Mouse (Mus musculus) embryonic facial prominence, embryonic 11.5 days (tissue): Measurements from ENCODE around the gene Cbr2. TPM values are rescaled to one million over a fixed set of nuclear protein-coding genes. Genes with fewer than 3 reads are reported as not detected.

ENCODE experiments used
- ATAC-seq: fragments of 200-750 bp; cut with Nextera tagmentation; replicated peaks from 2 replicates; pipeline ENCODE4 v1.8.0; 2017; ENCODE audit warnings: low read depth; ENCODE audit not compliant: insufficient number of reproducible peaks, low FRiP score, low TSS enrichment
- DNase-seq: peaks from one replicate; pipeline ENCODE4 v3.0.0-alpha.2; 2015; ENCODE audit warnings: low spot score
- H3K27ac ChIP-seq: fragments of 300-500 bp; sonication (generic); replicated peaks from 2 replicates; pipeline ENCODE4 v1.5.1; 2014; ENCODE audit warnings: mild to moderate bottlenecking, low read depth, low read length, control low read depth
- H3K27me3 ChIP-seq: fragments of 300-500 bp; sonication (generic); 2 replicates; pipeline ENCODE4 v1.6.1; 2014; ENCODE audit warnings: mild to moderate bottlenecking, low read length, moderate library complexity, mixed read lengths; ENCODE audit not compliant: control insufficient read depth, insufficient read depth
- H3K36me3 ChIP-seq: fragments of 300-500 bp; sonication (generic); replicated peaks from 2 replicates; pipeline ENCODE4 v1.6.1; 2014; ENCODE audit warnings: low read depth, mild to moderate bottlenecking, low read length, moderate library complexity, mixed read lengths; ENCODE audit not compliant: control insufficient read depth, insufficient read depth
- H3K4me1 ChIP-seq: fragments of 300-500 bp; sonication (generic); 2 replicates; pipeline ENCODE4 v1.6.1; 2014; ENCODE audit warnings: low read length, mixed read lengths; ENCODE audit not compliant: control insufficient read depth, insufficient read depth
- H3K4me2 ChIP-seq: fragments of 300-500 bp; sonication (generic); 2 replicates; pipeline ENCODE4 v1.6.1; 2014; ENCODE audit warnings: low read depth, mild to moderate bottlenecking, control low read depth, low read length, moderate library complexity
- H3K4me3 ChIP-seq: fragments of 300-500 bp; sonication (generic); 2 replicates; pipeline ENCODE4 v1.5.1; 2014; ENCODE audit warnings: low read depth, low read length, control low read depth
- H3K9ac ChIP-seq: fragments of 300-500 bp; sonication (generic); replicated peaks from 2 replicates; pipeline ENCODE4 v1.6.1; 2014; ENCODE audit warnings: mild to moderate bottlenecking, control low read depth, low read length
- H3K9me3 ChIP-seq: fragments of 300-500 bp; sonication (generic); replicated peaks from 2 replicates; pipeline ENCODE4 v1.6.1; 2016; ENCODE audit warnings: mild to moderate bottlenecking, low read length, inconsistent platforms, mixed read lengths; ENCODE audit not compliant: control insufficient read depth
- WGBS: fragments of 180-500 bp; shearing (Covaris S2); extraction: QIAGEN DNeasy Blood & Tissue Kit; methylation state at CpG from one replicate; pipeline ENCODE4 v1.1.7; 2014; 5-methylcytosine and 5-hydroxymethylcytosine counted together
- polyA plus RNA-seq: library from polyadenylated mRNA; unstranded; fragments of >200 nt; fragmentation: Nextera tagmentation; extraction: Ambion mirVana; gene quantifications from 2 replicates; pipeline ENCODE4 v1.2.1, GENCODE M21; 2014

The Cbr2 gene
- polyA plus RNA-seq, 1 experiment from 2014 or later = 3.7 TPM

DNA sequence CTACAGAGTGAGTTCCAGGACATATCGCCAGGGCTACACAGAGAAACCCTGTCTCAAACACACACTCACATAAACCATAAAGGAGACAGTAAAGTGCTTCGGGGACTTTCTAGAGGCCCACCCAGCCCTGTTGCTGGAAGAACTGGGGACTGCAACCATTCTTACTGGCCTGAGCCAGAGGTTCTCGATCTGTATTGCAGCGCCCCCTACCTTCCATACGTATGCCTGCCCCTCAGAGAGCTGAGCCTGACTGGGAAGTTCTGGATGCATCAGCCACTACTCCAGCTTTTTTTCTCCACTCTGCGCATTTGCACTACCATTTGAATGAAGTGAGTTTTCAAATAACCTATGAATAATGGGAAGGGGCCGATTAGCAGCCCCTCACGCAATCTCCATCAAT, 17.5 kb upstream of the Cbr2 start:
- no peak overlapping the region for H3K27ac ChIP-seq
- DNase-seq (no peak), ATAC-seq (no peak)
- no peaks in the 10 kb centered on the region for H3K36me3 ChIP-seq
- no peaks in the 10 kb centered on the region for H3K4me1 ChIP-seq
- H3K9ac ChIP-seq = no peak overlapping the region
- no peak overlapping the region for H3K4me2 ChIP-seq
- 58% methylated on average over 8 of the region's 8 CpGs for WGBS
- H3K4me3 ChIP-seq = no peak overlapping the region
- no peaks in the 10 kb centered on the region for H3K27me3 ChIP-seq
- no peaks in the 10 kb centered on the region for H3K9me3 ChIP-seq

DNA sequence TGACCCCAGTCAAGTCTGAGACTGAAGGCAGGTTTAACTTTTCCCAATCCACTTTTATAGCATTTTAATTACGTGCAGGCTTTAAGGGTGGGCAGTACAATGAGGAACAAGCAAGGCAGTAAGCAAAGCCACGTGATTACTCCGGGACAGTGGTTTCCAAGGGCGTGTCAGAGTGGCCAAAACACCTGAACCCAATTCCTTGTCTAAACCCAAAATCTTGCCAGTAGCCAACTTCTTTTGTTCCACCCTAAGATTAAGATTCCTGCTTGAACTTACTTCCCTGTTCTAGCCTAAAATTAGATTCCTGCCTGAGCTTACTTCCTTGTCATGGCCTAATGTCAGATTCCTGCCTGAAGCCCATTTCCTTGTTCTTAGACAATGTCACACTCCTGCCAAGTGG, 16.1 kb upstream of the Cbr2 start:
- Histone ChIP-seq H3K4me2 (no peak overlapping the region), H3K9ac (no peak overlapping the region), H3K4me3 (no peak overlapping the region), H3K27ac (no peak overlapping the region), H3K27me3 (no peaks in the 10 kb centered on the region), H3K4me1 (no peaks in the 10 kb centered on the region), H3K36me3 (no peaks in the 10 kb centered on the region), H3K9me3 (no peaks in the 10 kb centered on the region)
- ATAC-seq = no peak
- WGBS = 75% methylated on average over 4 of the region's 4 CpGs
- no peak for DNase-seq

DNA sequence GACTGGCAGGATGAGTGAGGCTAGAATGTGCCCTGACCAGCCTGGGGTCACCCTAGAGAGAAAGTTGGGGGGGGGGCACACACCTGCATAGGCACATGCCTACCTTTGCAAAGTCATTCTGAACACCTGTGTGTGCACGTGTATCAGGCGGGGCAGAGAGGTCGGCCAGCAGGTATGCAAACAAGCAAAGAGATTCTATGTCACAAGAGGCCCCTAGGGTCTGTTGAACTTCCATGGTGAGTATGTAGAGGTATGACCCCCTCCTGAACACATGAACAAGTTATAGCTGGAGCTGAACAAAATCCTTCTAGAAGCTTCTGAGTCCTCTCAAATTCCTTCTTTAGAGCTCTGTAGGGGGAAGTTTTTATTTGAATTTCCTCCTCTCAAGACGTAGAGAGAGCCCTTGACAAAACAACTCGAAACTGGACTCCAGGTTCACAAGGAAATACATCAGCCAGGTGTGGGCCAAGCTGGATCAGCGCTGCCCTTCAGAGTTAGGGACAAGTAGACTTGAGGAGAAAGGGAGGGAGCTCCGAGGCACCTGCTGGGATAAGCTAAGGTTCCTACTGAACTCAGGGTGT, 12.3 kb upstream of the Cbr2 start:
- no peak overlapping the region for H3K4me2 ChIP-seq
- 68% methylated on average over 7 of the region's 7 CpGs for WGBS
- no peaks in the 10 kb centered on the region for H3K9me3 ChIP-seq
- no peaks in the 10 kb centered on the region for H3K4me1 ChIP-seq
- H3K36me3 ChIP-seq = no peaks in the 10 kb centered on the region
- no peak for ATAC-seq
- H3K4me3 ChIP-seq = no peak overlapping the region
- no peak for DNase-seq
- H3K27me3 ChIP-seq = no peaks in the 10 kb centered on the region
- H3K27ac ChIP-seq = no peak overlapping the region
- H3K9ac ChIP-seq = no peak overlapping the region

DNA sequence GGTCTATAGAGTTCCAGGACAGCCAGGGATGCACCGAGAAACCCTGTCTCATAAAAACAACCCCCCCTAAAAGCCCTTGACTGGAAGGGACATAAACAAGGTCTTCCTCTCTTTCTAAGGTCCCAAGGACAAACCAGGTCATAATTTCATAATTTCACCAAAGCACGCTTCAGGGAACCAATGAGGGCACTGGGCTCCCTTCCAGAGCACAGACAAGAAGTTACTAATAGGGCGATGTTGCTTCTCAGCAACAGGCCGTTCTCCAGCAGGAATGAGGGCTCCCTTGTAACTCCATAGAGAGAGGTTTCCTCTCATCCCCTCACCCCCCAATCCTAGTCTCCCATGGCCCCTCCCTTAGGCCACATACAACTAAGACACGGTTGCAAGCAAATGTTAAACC, 9.1 kb upstream of the Cbr2 start:
- Histone ChIP-seq H3K9ac (no peak overlapping the region), H3K4me2 (no peak overlapping the region), H3K36me3 (no peaks in the 10 kb centered on the region), H3K9me3 (no peaks in the 10 kb centered on the region), H3K27ac (no peak overlapping the region), H3K4me1 (no peaks in the 10 kb centered on the region), H3K27me3 (no peaks in the 10 kb centered on the region), H3K4me3 (no peak overlapping the region)
- ATAC-seq = no peak
- no peak for DNase-seq
- 90% methylated on average over 5 of the region's 5 CpGs for WGBS

DNA sequence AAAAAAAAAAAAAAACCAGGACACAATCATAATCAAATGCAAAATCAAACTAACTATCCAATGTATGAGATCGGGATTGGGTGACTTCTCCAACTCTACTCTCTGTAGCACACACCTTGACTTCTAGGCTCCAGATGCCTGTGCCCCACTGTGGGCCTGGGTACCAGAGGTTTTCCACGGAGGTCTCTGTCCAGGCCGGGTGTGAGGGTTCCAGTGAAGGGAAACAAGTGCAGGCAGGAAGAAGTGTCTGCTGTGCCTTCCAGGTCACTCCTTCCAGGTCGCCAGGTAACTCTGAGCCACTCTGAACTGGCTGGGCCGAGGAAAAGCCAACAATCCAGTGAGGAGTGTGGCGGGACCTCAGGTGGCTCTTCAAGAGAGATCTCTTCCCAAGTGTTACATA, 4.5 kb upstream of the Cbr2 start:
- no peak for ATAC-seq
- Histone ChIP-seq H3K36me3 (no peaks in the 10 kb centered on the region), H3K4me3 (no peak overlapping the region), H3K4me1 (no peaks in the 10 kb centered on the region), H3K27ac (no peak overlapping the region), H3K4me2 (no peak overlapping the region), H3K27me3 (no peaks in the 10 kb centered on the region), H3K9me3 (no peaks in the 10 kb centered on the region), H3K9ac (no peak overlapping the region)
- no peak for DNase-seq
- WGBS = 73% methylated on average over 6 of the region's 6 CpGs

DNA sequence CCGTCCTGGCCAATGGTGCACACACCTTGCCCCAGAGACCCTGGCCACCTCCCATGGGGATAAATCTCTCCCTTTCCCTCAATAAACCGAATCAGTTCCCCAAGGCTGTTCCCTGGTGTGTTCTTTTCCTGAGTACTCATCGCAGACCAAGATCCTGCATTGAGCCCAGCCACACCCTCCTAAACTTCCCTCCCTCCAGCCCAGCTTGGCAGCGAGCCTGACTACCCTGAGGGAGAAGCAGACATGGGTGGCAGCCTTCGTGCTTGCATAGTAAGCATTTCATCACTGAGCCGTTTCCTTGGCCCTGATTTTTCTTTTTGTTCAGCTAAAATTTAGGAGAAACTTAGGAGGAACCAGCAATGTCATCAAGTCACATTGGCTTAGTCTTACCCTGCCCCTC, 1.6 kb upstream of the Cbr2 start:
- no peak overlapping the region for H3K4me2 ChIP-seq
- WGBS = 67% methylated on average over 6 of the region's 6 CpGs

DNA sequence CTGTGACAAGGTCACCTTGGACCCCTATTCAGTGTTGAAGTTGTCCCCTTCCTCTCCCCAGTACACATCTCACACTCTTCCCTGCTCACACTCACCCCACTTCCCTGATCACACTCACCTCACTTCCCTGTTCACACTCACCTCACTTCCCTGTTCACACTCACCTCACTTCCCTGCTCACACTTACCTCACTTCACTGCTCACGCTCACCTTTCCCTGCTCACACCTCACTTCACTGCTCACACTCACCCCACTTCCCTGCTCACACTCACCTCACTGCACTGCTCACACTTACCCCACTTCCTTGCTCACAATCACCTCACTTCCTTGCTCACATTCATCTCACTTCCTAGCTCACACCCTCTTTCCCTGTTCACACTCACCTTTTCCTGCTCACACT, 519 bp downstream of the Cbr2 start:
- Histone ChIP-seq H3K27me3 (no peaks in the 10 kb centered on the region; the same call in 1 of the 2 replicates), H3K9me3 (no peaks in the 10 kb centered on the region), H3K36me3 (no peaks in the 10 kb centered on the region), H3K4me1 (no peaks in the 10 kb centered on the region), H3K9ac (no peak overlapping the region), H3K27ac (no peak overlapping the region), H3K4me2 (no peak overlapping the region), H3K4me3 (no peak overlapping the region)
- no peak for ATAC-seq
- no peak for DNase-seq
- 94% methylated on average over 1 of the region's 1 CpGs for WGBS

More for the DNA sequence above, 1.6 kb upstream of the Cbr2 start:
- Histone ChIP-seq H3K36me3 (no peaks in the 10 kb centered on the region), H3K4me3 (no peak overlapping the region), H3K9ac (no peak overlapping the region), H3K27ac (no peak overlapping the region), H3K4me1 (no peaks in the 10 kb centered on the region), H3K9me3 (no peaks in the 10 kb centered on the region), H3K27me3 (no peaks in the 10 kb centered on the region)
- DNase-seq (no peak), ATAC-seq (no peak)

DNA sequence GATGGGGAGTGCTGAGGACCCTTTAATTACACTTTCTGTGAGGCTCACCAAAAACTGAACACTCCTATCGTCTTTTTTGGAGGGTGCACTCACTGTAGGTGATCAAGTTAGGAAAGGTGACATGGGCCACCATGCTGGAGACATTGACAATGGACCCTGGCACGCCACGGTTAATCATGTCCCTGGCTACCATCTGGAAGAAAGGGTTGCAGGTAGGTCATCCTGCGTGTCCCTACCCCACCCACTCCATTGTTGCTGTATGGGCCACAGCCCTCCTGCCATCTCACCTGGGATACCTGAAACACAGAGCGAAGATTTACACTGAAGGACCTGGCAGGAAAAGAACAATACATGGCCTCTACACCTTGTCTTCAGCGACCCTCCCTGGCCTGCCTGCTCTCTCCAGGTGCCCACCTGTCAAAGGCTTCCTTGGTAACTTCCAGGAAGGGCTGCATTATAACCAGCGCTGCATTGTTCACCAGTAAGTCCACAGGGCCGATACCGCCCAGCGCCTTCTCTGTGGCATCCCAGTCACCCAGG, 1.5 kb downstream of the Cbr2 start:
- Histone ChIP-seq H3K36me3 (no peaks in the 10 kb centered on the region), H3K4me3 (no peak overlapping the region), H3K4me2 (no peak overlapping the region), H3K9ac (no peak overlapping the region), H3K4me1 (no peaks in the 10 kb centered on the region), H3K27ac (no peak overlapping the region), H3K9me3 (no peaks in the 10 kb centered on the region), H3K27me3 (no peaks in the 10 kb centered on the region; the same call in 1 of the 2 replicates)
- ATAC-seq = no peak
- DNase-seq = no peak
- 89% methylated on average over 10 of the region's 10 CpGs for WGBS
